Mouse (Mus musculus) heart, adult 2 months (tissue): ENCODE measurements around the gene Ptprm. TPM values are rescaled to one million over a fixed set of nuclear protein-coding genes. Genes with fewer than 3 reads are reported as not detected.

Experiments used
- DNase-seq, 2 experiments: peaks; one replicate each; pipeline ENCODE4 v3.0.0; 2021
- H3K27ac ChIP-seq: fragments of 200-600 bp; 2 replicates; pipeline ENCODE4 v1.8.1; 2022
- H3K27me3 ChIP-seq: fragments of 200-500 bp; 2 replicates; pipeline ENCODE4 v1.6.1; 2012; ENCODE audit warnings: mild to moderate bottlenecking, low read length, inconsistent platforms, mixed read lengths; ENCODE audit not compliant: control insufficient read depth, insufficient read depth
- H3K36me3 ChIP-seq: fragments of 200-500 bp; 2 replicates; pipeline ENCODE4 v1.6.1; 2012; ENCODE audit warnings: low read length, inconsistent platforms; ENCODE audit not compliant: control insufficient read depth, insufficient read depth
- H3K4me1 ChIP-seq: fragments of 200-500 bp; 2 replicates; pipeline ENCODE4 v1.6.1; 2011; ENCODE audit warnings: low read length; ENCODE audit not compliant: control insufficient read depth, insufficient read depth
- H3K4me3 ChIP-seq: fragments of 200-600 bp; 2 replicates; pipeline ENCODE4 v1.8.1; 2022
- H3K79me2 ChIP-seq: fragments of 200-500 bp; replicated peaks from 2 replicates; pipeline ENCODE4 v1.6.1; 2012; ENCODE audit warnings: mild to moderate bottlenecking, inconsistent platforms, low read length, moderate library complexity, mixed read lengths; ENCODE audit not compliant: control insufficient read depth, insufficient read depth
- H3K9ac ChIP-seq: fragments of 200-500 bp; 2 replicates; pipeline ENCODE4 v1.6.1; 2012; ENCODE audit warnings: low read depth, mild to moderate bottlenecking, control low read depth, inconsistent platforms, low read length, mixed read lengths
- CTCF ChIP-seq: fragments of 200-600 bp; IDR thresholded peaks from 2 replicates; pipeline ENCODE4 v1.8.1; 2022; ENCODE audit warnings: antibody characterized with exemption, mild to moderate bottlenecking, moderate library complexity
- EP300 ChIP-seq: fragments of 200-500 bp; IDR thresholded peaks from 2 replicates; pipeline ENCODE4 v1.6.1; 2011; ENCODE audit warnings: low read depth, low read length, control low read depth; ENCODE audit not compliant: insufficient read depth
- POLR2A ChIP-seq: fragments of 200-500 bp; IDR thresholded peaks from 2 replicates; pipeline ENCODE4 v1.6.1; 2011; ENCODE audit warnings: mild to moderate bottlenecking, low read depth, low read length, control low read depth; ENCODE audit not compliant: insufficient read depth
- WGBS: fragments of 180-500 bp; shearing (Covaris S2); methylation state at CpG from one replicate; pipeline ENCODE4 v1.1.7; 2018; 5-methylcytosine and 5-hydroxymethylcytosine counted together
- intact Hi-C: fragments of 180-260 bp; cut with DNase I; formaldehyde crosslinking; loops from one replicate; pipeline ENCODE4 v1.15.1; 2025
- polyA plus RNA-seq: library from polyadenylated mRNA; depleted of rRNA; stranded (reverse); fragments of >200 nt; gene quantifications from 2 replicates; pipeline ENCODE4 v1.2.3, GENCODE M21; 2012
- total RNA-seq, 2 experiments: library from RNA; stranded (reverse); gene quantifications; 2 replicates each; pipeline ENCODE4 v1.2.3; 2021

Ptprm gene
- total and polyA plus RNA-seq, 3 experiments = 34.6 to 88.5 (median 78.9) TPM

- Histone ChIP-seq H3K27me3 (no peaks in the 10 kb centered on the region), H3K4me1 (peaks cover 3% of the 10 kb centered on the region; the same call in 1 of the 2 replicates), H3K9ac (no peak overlapping the region), H3K27ac (no peak overlapping the region), H3K36me3 (no peaks in the 10 kb centered on the region; the same call in 1 of the 2 replicates), H3K4me3 (no peak overlapping the region), H3K79me2 (no peaks in the 10 kb centered on the region)
- intact Hi-C loops = loop anchor here (5.0 to 10.0 kb wide), 4 partner anchors 72 to 720 kb away; partner anchors contain the start of gene Ptprm
- TF ChIP-seq CTCF (no peak), EP300 (no peak), POLR2A (no peak)
- WGBS = 86% methylated on average over 9 of the region's 9 CpGs
- DNase-seq = no peak
Measured at GRCm38 (mm10) chr17:66754208-66754865, 599.9 kb downstream of the Ptprm start.

GRCm38 (mm10) chr17:66751746-66752145 lies 602.5 kb downstream of the Ptprm start:
- no peaks in the 10 kb centered on the region; the same call in 1 of the 2 replicates for H3K36me3 ChIP-seq
- no peak for TF ChIP-seq CTCF
- no peak overlapping the region for H3K27ac ChIP-seq
- H3K4me1 ChIP-seq = peaks cover 3% of the 10 kb centered on the region; the same call in 1 of the 2 replicates
- H3K27me3 ChIP-seq = no peaks in the 10 kb centered on the region
- intact Hi-C loops = loop anchor here (5.0 to 10.0 kb wide), 4 partner anchors 69 to 723 kb away; partner anchors contain the start of gene Ptprm
- peak; percentile 40 to 62 for DNase-seq
- no peak overlapping the region for H3K4me3 ChIP-seq
- H3K79me2 ChIP-seq = no peaks in the 10 kb centered on the region
- H3K9ac ChIP-seq = no peak overlapping the region
- 82% methylated on average over 8 of the region's 8 CpGs for WGBS

- no peak overlapping the region for H3K9ac ChIP-seq
- no peak for DNase-seq
- 77% methylated on average over 4 of the region's 4 CpGs for WGBS
- intact Hi-C loops = loop anchor here (5.0 to 10.0 kb wide), 4 partner anchors 68 to 724 kb away; partner anchors contain the start of gene Ptprm
- no peak for TF ChIP-seq POLR2A
- no peak for TF ChIP-seq EP300
- no peak for TF ChIP-seq CTCF
- H3K27ac ChIP-seq = no peak overlapping the region
- H3K4me1 ChIP-seq = peaks cover 3% of the 10 kb centered on the region; the same call in 1 of the 2 replicates
- H3K36me3 ChIP-seq = no peaks in the 10 kb centered on the region; the same call in 1 of the 2 replicates
- no peak overlapping the region for H3K4me3 ChIP-seq
- no peaks in the 10 kb centered on the region for H3K27me3 ChIP-seq
- H3K79me2 ChIP-seq = no peaks in the 10 kb centered on the region
Measured at GRCm38 (mm10) chr17:66750481-66751206, 603.6 kb downstream of the Ptprm start.

GRCm38 (mm10) chr17:66749976-66750375 lies 604.3 kb downstream of the Ptprm start:
- Histone ChIP-seq H3K4me3 (no peak overlapping the region), H3K79me2 (no peaks in the 10 kb centered on the region), H3K27me3 (no peaks in the 10 kb centered on the region), H3K9ac (no peak overlapping the region), H3K36me3 (no peaks in the 10 kb centered on the region; the same call in 1 of the 2 replicates), H3K4me1 (peaks cover 3% of the 10 kb centered on the region; the same call in 1 of the 2 replicates), H3K27ac (no peak overlapping the region)
- no peak for DNase-seq
- no peak for TF ChIP-seq CTCF
- no peak for TF ChIP-seq EP300
- no peak for TF ChIP-seq POLR2A
- intact Hi-C loops = loop anchor here (5.0 to 10.0 kb wide), 4 partner anchors 68 to 725 kb away; partner anchors contain the start of gene Ptprm
- WGBS = 89% methylated on average over 7 of the region's 7 CpGs

GRCm38 (mm10) chr17:66746506-66746905 lies 607.8 kb downstream of the Ptprm start:
- no peaks in the 10 kb centered on the region; the same call in 1 of the 2 replicates for H3K36me3 ChIP-seq
- no peak overlapping the region for H3K9ac ChIP-seq
- 89% methylated on average over 8 of the region's 8 CpGs for WGBS
- H3K4me3 ChIP-seq = no peak overlapping the region
- no peak for TF ChIP-seq EP300
- TF ChIP-seq CTCF = no peak
- no peak for TF ChIP-seq POLR2A
- H3K27me3 ChIP-seq = no peaks in the 10 kb centered on the region
- DNase-seq = no peak
- intact Hi-C loops = no loop called here
- H3K27ac ChIP-seq = no peak overlapping the region
- H3K79me2 ChIP-seq = no peaks in the 10 kb centered on the region
- peaks cover 3% of the 10 kb centered on the region; the same call in 1 of the 2 replicates for H3K4me1 ChIP-seq

GRCm38 (mm10) chr17:66743321-66743720 lies 610.9 kb downstream of the Ptprm start:
- H3K27me3 ChIP-seq = no peaks in the 10 kb centered on the region
- 81% methylated on average over 7 of the region's 7 CpGs for WGBS
- H3K4me3 ChIP-seq = no peak overlapping the region
- intact Hi-C loops = no loop called here
- no peaks in the 10 kb centered on the region for H3K4me1 ChIP-seq
- no peak for DNase-seq
- no peaks in the 10 kb centered on the region for H3K79me2 ChIP-seq
- no peak overlapping the region for H3K9ac ChIP-seq
- no peak for TF ChIP-seq EP300
- no peak for TF ChIP-seq CTCF
- no peak for TF ChIP-seq POLR2A
- no peaks in the 10 kb centered on the region for H3K36me3 ChIP-seq
- H3K27ac ChIP-seq = no peak overlapping the region
